Mouse (Mus musculus) lung, embryonic 14.5 days (tissue): ENCODE data around the gene Ms4a6b. TPM values are rescaled to one million over a fixed set of nuclear protein-coding genes. Genes with fewer than 3 reads are reported as not detected.
A peak's percentile ranks its signal among the peaks of the same experiment; 100 is the strongest.
"Not testable (repeated sequence)": the region's sequence is repeated elsewhere in the genome, so short reads cannot be mapped to it uniquely, and the experiment has no call there.

Experiments used
- ATAC-seq: fragments of 200-750 bp; cut with Nextera tagmentation; 2 replicates; pipeline ENCODE4 v1.8.0; 2017; ENCODE audit warnings: mild to moderate bottlenecking, moderate TSS enrichment, moderate library complexity; ENCODE audit not compliant: insufficient read depth
- DNase-seq: peaks from one replicate; pipeline ENCODE4 v3.0.0-alpha.2; 2015
- H3K27ac ChIP-seq: fragments of 300-500 bp; sonication (generic); 2 replicates; pipeline ENCODE4 v1.5.1; 2014; ENCODE audit warnings: low read depth, mild to moderate bottlenecking, moderate library complexity
- H3K27me3 ChIP-seq: fragments of 300-500 bp; sonication (generic); 2 replicates; pipeline ENCODE4 v1.6.1; 2014; ENCODE audit warnings: low read length, control low read depth; ENCODE audit not compliant: insufficient read depth
- H3K36me3 ChIP-seq: fragments of 300-500 bp; sonication (generic); 2 replicates; pipeline ENCODE4 v1.6.1; 2014; ENCODE audit warnings: control low read depth; ENCODE audit not compliant: insufficient read depth
- H3K4me1 ChIP-seq: fragments of 300-500 bp; sonication (generic); 2 replicates; pipeline ENCODE4 v1.6.1; 2014; ENCODE audit warnings: antibody characterized with exemption, control low read depth; ENCODE audit not compliant: insufficient read depth
- H3K4me2 ChIP-seq: fragments of 300-500 bp; sonication (generic); 2 replicates; pipeline ENCODE4 v1.6.1; 2014; ENCODE audit warnings: mild to moderate bottlenecking
- H3K4me3 ChIP-seq: fragments of 300-500 bp; sonication (generic); 2 replicates; pipeline ENCODE4 v1.5.1; 2014; ENCODE audit warnings: low read depth, low read length
- H3K9ac ChIP-seq: fragments of 300-500 bp; sonication (generic); 2 replicates; pipeline ENCODE4 v1.6.1; 2014
- H3K9me3 ChIP-seq: fragments of 300-500 bp; sonication (generic); 2 replicates; pipeline ENCODE4 v1.6.1; 2016; ENCODE audit warnings: low read depth, low read length, control low read depth
- CTCF ChIP-seq: IDR thresholded peaks from 2 replicates; pipeline ENCODE4 v1.5.1; 2016; ENCODE audit warnings: antibody characterized with exemption, low read depth
- WGBS: fragments of 180-500 bp; shearing (Covaris S2); extraction: QIAGEN DNeasy Blood & Tissue Kit; methylation state at CpG from one replicate; pipeline ENCODE4 v1.1.7; 2014; 5-methylcytosine and 5-hydroxymethylcytosine counted together
- polyA plus RNA-seq: library from polyadenylated mRNA; unstranded; fragments of >200 nt; fragmentation: Nextera tagmentation; extraction: Ambion mirVana; gene quantifications from 2 replicates; pipeline ENCODE4 v1.2.1, GENCODE M21; 2014

Ms4a6b gene
- polyA plus RNA-seq, 1 experiment from 2014 or later, result 5.2 TPM

- Histone ChIP-seq H3K4me2 (no peak overlapping the region), H3K9ac (no peak overlapping the region), H3K27ac (no peak overlapping the region), H3K9me3 (no peaks in the 10 kb centered on the region), H3K4me3 (no peak overlapping the region), H3K27me3 (no peaks in the 10 kb centered on the region), H3K4me1 (no peaks in the 10 kb centered on the region), H3K36me3 (no peaks in the 10 kb centered on the region)
- ATAC-seq, result no peak
- TF ChIP-seq CTCF, result no peak
- no peak for DNase-seq
- WGBS, result 68% methylated on average over 1 of the region's 1 CpGs
Observed at GRCm38 (mm10) chr19:11533421-11533820, 17.1 kb downstream of the Ms4a6b start.

GRCm38 (mm10) chr19:11533888-11534445 is 17.7 kb downstream of the Ms4a6b start:
- no peak for TF ChIP-seq CTCF

GRCm38 (mm10) chr19:11536593-11536992 is 20.3 kb downstream of the Ms4a6b start, which contains the start of gene Ms4a4d:
TSS of gene Ms4a4d (plus strand) at chr19:11536801.
- DNase-seq, result peak; percentile 72
- Histone ChIP-seq H3K9me3 (no peaks in the 10 kb centered on the region), H3K4me1 (no peaks in the 10 kb centered on the region), H3K27ac (no peak within 1 kb of the TSS), H3K4me2 (no peak within 1 kb of the TSS), H3K27me3 (no peaks in the 10 kb centered on the region), H3K9ac (no peak within 1 kb of the TSS), H3K36me3 (no peaks in the 10 kb centered on the region), H3K4me3 (no peak within 1 kb of the TSS)
- no peak for TF ChIP-seq CTCF
- peak; percentile 60; the same call in 1 of the 2 replicates for ATAC-seq
- WGBS, result 7% methylated on average over 7 of the region's 7 CpGs

More at GRCm38 (mm10) chr19:11533888-11534445, 17.7 kb downstream of the Ms4a6b start:
- H3K27me3 ChIP-seq, result no peaks in the 10 kb centered on the region
- no peaks in the 10 kb centered on the region for H3K4me1 ChIP-seq
- H3K9ac ChIP-seq, result no peak overlapping the region
- H3K27ac ChIP-seq, result no peak overlapping the region
- H3K4me2 ChIP-seq, result no peak overlapping the region
- no peak overlapping the region for H3K4me3 ChIP-seq
- WGBS, result 41% methylated on average over 2 of the region's 2 CpGs
- ATAC-seq, result no peak
- no peaks in the 10 kb centered on the region for H3K36me3 ChIP-seq
- no peak for DNase-seq
- no peaks in the 10 kb centered on the region for H3K9me3 ChIP-seq

- Histone ChIP-seq H3K9ac (no peak overlapping the region), H3K27ac (no peak overlapping the region), H3K4me3 (no peak overlapping the region), H3K36me3 (no peaks in the 10 kb centered on the region), H3K9me3 (no peaks in the 10 kb centered on the region), H3K4me1 (no peaks in the 10 kb centered on the region), H3K4me2 (no peak overlapping the region), H3K27me3 (no peaks in the 10 kb centered on the region)
- DNase-seq, result peak; percentile 14
- no peak; the same call in 1 of the 2 replicates for ATAC-seq
- WGBS, result 18% methylated on average over 2 of the region's 2 CpGs
- TF ChIP-seq CTCF, result no peak
Observed at GRCm38 (mm10) chr19:11537336-11537735, 21.0 kb downstream of the Ms4a6b start.

- H3K9ac ChIP-seq, DNase-seq, H3K4me3 ChIP-seq, H3K4me2 ChIP-seq, H3K4me1 ChIP-seq, ATAC-seq, H3K27me3 ChIP-seq, H3K27ac ChIP-seq, H3K9me3 ChIP-seq, H3K36me3 ChIP-seq: not testable (repeated sequence)
- 68% methylated on average over 1 of the region's 1 CpGs for WGBS
Observed at GRCm38 (mm10) chr19:11540166-11540821, 24.0 kb downstream of the Ms4a6b start.

- WGBS, result 75% methylated on average over 2 of the region's 2 CpGs
- not testable (repeated sequence) for H3K4me3 ChIP-seq, DNase-seq, H3K4me2 ChIP-seq, H3K36me3 ChIP-seq, H3K9ac ChIP-seq, H3K4me1 ChIP-seq, ATAC-seq, H3K27ac ChIP-seq, H3K27me3 ChIP-seq, H3K9me3 ChIP-seq
Observed at GRCm38 (mm10) chr19:11544383-11544782, 28.1 kb downstream of the Ms4a6b start.

- no peak overlapping the region for H3K4me2 ChIP-seq
Observed at GRCm38 (mm10) chr19:11547911-11548310, 31.6 kb downstream of the Ms4a6b start.

More at GRCm38 (mm10) chr19:11547911-11548310, 31.6 kb downstream of the Ms4a6b start:
- Histone ChIP-seq H3K4me1 (no peaks in the 10 kb centered on the region), H3K27me3 (no peaks in the 10 kb centered on the region), H3K27ac (no peak overlapping the region), H3K4me3 (no peak overlapping the region), H3K36me3 (no peaks in the 10 kb centered on the region), H3K9me3 (no peaks in the 10 kb centered on the region), H3K9ac (no peak overlapping the region)
- ATAC-seq, result no peak
- DNase-seq, result no peak
- no peak for TF ChIP-seq CTCF
